Mouse (Mus musculus) kidney, embryonic 16.5 days (tissue): ENCODE measurements around the gene Selenbp1. TPM values are rescaled to one million over a fixed set of nuclear protein-coding genes. Genes with fewer than 3 reads are reported as not detected.
A peak's percentile ranks its signal among the peaks of the same experiment; 100 is the strongest.

Experiments used
- ATAC-seq: fragments of 200-750 bp; cut with Nextera tagmentation; 2 replicates; pipeline ENCODE4 v1.8.0; 2017; ENCODE audit warnings: moderate TSS enrichment; ENCODE audit not compliant: low FRiP score, low TSS enrichment
- H3K27ac ChIP-seq: fragments of 300-500 bp; sonication (generic); 2 replicates; pipeline ENCODE4 v1.5.1; 2014; ENCODE audit warnings: low read length
- H3K27me3 ChIP-seq: fragments of 300-500 bp; sonication (generic); 2 replicates; pipeline ENCODE4 v1.6.1; 2014; ENCODE audit warnings: low read length, control low read depth, mixed read lengths; ENCODE audit not compliant: insufficient read depth
- H3K36me3 ChIP-seq: fragments of 300-500 bp; sonication (generic); 2 replicates; pipeline ENCODE4 v1.6.1; 2014; ENCODE audit warnings: low read length, control low read depth, mixed read lengths; ENCODE audit not compliant: insufficient read depth
- H3K4me1 ChIP-seq: fragments of 300-500 bp; sonication (generic); 2 replicates; pipeline ENCODE4 v1.6.1; 2014; ENCODE audit warnings: low read length, control low read depth, mixed read lengths; ENCODE audit not compliant: insufficient read depth
- H3K4me2 ChIP-seq: fragments of 300-500 bp; sonication (generic); replicated peaks from 2 replicates; pipeline ENCODE4 v1.6.1; 2014; ENCODE audit warnings: low read depth, low read length
- H3K4me3 ChIP-seq: fragments of 300-500 bp; sonication (generic); 2 replicates; pipeline ENCODE4 v1.5.1; 2014; ENCODE audit warnings: mild to moderate bottlenecking, low read length
- H3K9ac ChIP-seq: fragments of 300-500 bp; sonication (generic); replicated peaks from 2 replicates; pipeline ENCODE4 v1.6.1; 2014; ENCODE audit warnings: low read length
- H3K9me3 ChIP-seq: fragments of 300-500 bp; sonication (generic); 2 replicates; pipeline ENCODE4 v1.6.1; 2016; ENCODE audit warnings: low read length, control low read depth
- WGBS: fragments of 180-500 bp; shearing (Covaris S2); extraction: QIAGEN DNeasy Blood & Tissue Kit; methylation state at CpG from one replicate; pipeline ENCODE4 v1.1.7; 2014; 5-methylcytosine and 5-hydroxymethylcytosine counted together
- polyA plus RNA-seq: library from polyadenylated mRNA; unstranded; fragments of >200 nt; fragmentation: Nextera tagmentation; extraction: Ambion mirVana; gene quantifications from 2 replicates; pipeline ENCODE4 v1.2.1, GENCODE M21; 2015

The Selenbp1 gene
- polyA plus RNA-seq, 1 experiment from 2014 or later = 105 TPM

DNA sequence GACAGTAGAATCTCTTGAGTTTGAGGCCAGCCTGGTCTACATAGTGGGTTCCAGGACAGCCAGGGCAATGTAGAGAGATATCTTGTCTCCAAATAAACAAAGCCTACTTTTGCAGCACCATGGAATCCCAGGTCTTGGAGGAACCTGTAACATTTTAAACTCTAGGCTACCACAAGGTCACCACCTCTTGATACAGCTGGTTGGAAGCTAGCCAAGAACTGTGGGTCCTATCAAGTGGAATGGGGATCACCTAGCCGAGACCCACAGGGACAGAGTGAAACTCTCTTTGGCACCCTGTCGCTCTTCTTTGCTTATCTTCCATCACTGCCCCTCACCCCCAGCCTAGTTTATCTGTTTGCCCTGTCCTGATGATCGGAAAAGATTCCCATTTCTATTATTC, 39.7 kb downstream of the Selenbp1 start:
- Histone ChIP-seq H3K4me1 (peaks cover 18% of the 10 kb centered on the region), H3K9me3 (no peaks in the 10 kb centered on the region), H3K4me2 (no peak overlapping the region), H3K27ac (no peak overlapping the region), H3K9ac (no peak overlapping the region), H3K27me3 (no peaks in the 10 kb centered on the region), H3K4me3 (no peak overlapping the region), H3K36me3 (peaks cover 5% of the 10 kb centered on the region; the same call in 1 of the 2 replicates)
- 89% methylated on average over 3 of the region's 3 CpGs for WGBS
- ATAC-seq = no peak

DNA sequence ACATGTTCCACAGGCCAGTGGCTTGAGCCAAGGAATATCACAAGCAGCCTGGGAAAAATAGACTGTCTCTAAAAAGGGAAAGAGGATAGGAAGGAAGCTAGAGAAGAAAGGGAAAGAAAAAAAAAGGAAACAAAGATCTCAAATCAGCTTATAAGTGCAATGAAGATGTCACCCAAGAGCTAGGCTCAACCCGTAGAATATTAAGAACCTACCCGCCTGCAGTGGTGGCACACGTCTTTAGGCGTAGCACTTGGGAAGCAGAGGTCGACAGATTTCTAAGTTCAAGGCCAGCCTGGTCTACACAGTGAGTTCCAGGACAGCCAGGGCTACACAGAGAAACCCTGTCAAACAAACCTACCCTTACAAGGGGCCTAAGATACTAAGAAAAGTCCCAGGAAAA, 40.8 kb downstream of the Selenbp1 start:
- peaks cover 9% of the 10 kb centered on the region for H3K36me3 ChIP-seq
- no peak overlapping the region for H3K4me3 ChIP-seq
- no peak overlapping the region for H3K27ac ChIP-seq
- peaks cover 18% of the 10 kb centered on the region for H3K4me1 ChIP-seq
- WGBS = 77% methylated on average over 5 of the region's 5 CpGs
- H3K9ac ChIP-seq = no peak overlapping the region
- H3K9me3 ChIP-seq = no peaks in the 10 kb centered on the region
- no peak for ATAC-seq
- H3K4me2 ChIP-seq = peak overlapping the region; percentile 58
- no peaks in the 10 kb centered on the region for H3K27me3 ChIP-seq

DNA sequence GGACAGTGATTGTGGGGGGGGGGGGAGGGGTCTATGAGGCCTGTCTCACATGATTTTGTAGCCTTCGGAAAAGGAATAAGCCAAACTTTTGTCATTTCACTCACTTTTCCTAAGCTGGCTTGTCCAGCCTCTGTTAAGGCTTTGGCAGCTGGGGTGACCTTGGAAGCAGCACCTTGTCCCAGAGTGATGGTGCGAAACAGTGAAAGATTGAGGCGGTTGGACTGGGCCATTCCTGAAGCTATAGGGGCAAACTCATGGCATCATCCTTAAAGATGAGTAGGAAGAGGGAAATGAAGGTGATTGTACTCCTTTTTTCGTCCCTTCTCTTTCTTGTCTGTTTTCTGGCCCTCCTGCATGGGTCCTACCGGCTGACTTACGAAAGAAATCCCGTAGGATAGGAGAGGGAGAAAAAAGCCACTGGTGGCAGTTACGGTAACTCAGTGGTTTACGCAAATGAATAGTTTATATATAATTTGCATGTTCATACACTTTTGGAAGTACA, 41.2 kb downstream of the Selenbp1 start:
- Histone ChIP-seq H3K27me3 (no peaks in the 10 kb centered on the region), H3K4me3 (peak overlapping the region; percentile 93), H3K4me2 (peak overlapping the region; percentile 58), H3K27ac (peak overlapping the region; percentile 31), H3K9ac (peak overlapping the region; percentile 94), H3K36me3 (peaks cover 9% of the 10 kb centered on the region), H3K4me1 (peaks cover 18% of the 10 kb centered on the region), H3K9me3 (no peaks in the 10 kb centered on the region)
- peak; percentile 42; the same call in 1 of the 2 replicates for ATAC-seq
- WGBS = 21% methylated on average over 9 of the region's 9 CpGs

DNA sequence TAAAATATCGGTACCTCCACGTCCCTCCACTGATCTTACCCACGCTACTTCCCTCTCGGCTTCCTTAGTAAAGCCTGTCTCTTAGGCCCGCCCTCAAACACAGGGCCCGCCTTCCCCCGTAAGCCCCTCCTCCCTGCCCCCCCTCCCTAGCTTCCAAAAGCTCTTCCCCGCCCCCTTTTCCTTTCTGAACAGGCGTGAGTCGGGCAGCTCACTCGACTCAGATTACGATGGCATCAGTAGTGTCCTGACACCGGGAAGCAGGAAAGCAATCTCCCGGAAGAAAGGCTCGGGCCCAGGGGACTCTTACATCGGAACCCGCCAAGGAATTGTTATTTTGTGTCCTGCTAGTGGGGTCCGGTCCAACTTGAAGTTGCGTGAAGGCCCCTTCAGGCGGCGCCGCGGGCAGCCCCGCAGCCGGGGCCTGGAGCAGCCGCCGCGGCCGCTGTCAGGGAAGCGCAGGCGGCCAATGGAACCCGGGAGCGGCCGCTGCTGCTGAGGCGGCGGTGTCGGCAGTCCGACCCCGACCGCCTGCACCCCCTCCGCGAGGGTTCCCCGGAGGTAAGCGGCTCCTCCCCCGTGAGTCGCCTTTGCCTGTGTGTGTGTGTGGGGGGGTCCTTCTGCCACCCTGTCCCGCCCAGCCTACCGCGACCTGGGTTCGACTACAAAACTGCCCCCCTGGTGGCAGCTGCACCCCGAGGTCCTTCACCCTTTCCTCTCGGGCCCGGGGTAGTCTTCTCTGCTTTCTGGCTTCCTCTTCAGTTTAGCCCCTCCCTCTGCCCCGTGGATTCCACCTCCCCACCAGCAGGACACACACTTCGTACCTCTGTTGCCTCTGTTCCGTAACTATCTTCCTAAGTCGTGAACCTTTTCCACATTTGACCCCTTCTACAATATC, 41.9 kb downstream of the Selenbp1 start, which contains the start of gene Pi4kb:
Pi4kb (plus strand) TSS at position 204 of the 895 bp plus-strand sequence.
- peaks cover 11% of the 10 kb centered on the region for H3K36me3 ChIP-seq
- H3K4me1 ChIP-seq = peaks cover 18% of the 10 kb centered on the region
- ATAC-seq = peak; percentile 93
- peak within 1 kb of the TSS; percentile 96 for H3K27ac ChIP-seq
- under 1% methylated on average over 57 of the region's 57 CpGs for WGBS
- peak within 1 kb of the TSS; percentile 93 for H3K4me3 ChIP-seq
- H3K27me3 ChIP-seq = no peaks in the 10 kb centered on the region
- H3K9me3 ChIP-seq = no peaks in the 10 kb centered on the region
- peak within 1 kb of the TSS; percentile 94 for H3K9ac ChIP-seq
- H3K4me2 ChIP-seq = peak within 1 kb of the TSS; percentile 58

DNA sequence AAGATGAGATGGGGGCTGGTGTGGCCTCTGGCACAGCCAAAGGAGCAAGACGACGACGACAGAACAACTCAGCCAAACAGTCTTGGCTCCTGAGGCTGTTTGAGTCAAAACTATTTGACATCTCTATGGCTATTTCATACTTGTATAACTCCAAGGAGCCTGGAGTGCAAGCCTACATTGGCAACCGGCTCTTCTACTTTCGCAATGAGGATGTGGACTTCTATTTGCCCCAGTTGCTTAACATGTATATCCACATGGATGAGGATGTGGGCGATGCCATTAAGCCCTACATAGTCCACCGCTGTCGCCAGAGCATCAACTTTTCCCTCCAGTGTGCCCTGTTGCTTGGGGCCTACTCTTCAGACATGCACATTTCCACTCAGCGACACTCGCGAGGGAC, 51.5 kb downstream of the Selenbp1 start:
- Histone ChIP-seq H3K9ac (no peak overlapping the region), H3K4me3 (no peak overlapping the region), H3K36me3 (peaks cover 24% of the 10 kb centered on the region), H3K27me3 (no peaks in the 10 kb centered on the region), H3K4me2 (no peak overlapping the region), H3K9me3 (no peaks in the 10 kb centered on the region), H3K4me1 (peaks cover 16% of the 10 kb centered on the region), H3K27ac (no peak overlapping the region)
- no peak for ATAC-seq
- whole genome bisulfite sequencing = 96% methylated on average over 11 of the region's 11 CpGs

DNA sequence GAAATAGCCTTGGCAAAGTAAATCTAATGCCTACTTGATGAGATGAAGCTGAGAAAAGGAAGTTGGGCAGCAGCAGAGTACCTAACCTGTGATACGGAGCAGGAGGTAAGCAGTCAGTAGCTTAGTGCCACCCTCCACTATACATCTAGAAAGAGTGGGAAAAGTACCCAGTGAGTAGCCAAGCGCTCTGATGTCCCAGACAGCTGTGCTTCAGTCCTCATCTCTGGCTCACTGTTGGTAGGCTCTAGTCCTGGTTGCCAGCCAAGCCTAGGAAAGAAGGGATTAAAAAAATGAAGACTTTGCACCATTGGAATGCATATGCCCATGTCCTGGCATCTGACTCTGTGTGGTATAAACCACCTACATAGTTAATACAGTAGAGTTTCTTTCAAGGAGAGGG, 52.7 kb downstream of the Selenbp1 start:
- peaks cover 21% of the 10 kb centered on the region for H3K4me1 ChIP-seq
- H3K4me2 ChIP-seq = no peak overlapping the region
- 89% methylated on average over 2 of the region's 2 CpGs for WGBS
- no peaks in the 10 kb centered on the region for H3K9me3 ChIP-seq
- no peak overlapping the region for H3K4me3 ChIP-seq
- H3K27ac ChIP-seq = no peak overlapping the region
- H3K36me3 ChIP-seq = peaks cover 23% of the 10 kb centered on the region
- H3K9ac ChIP-seq = no peak overlapping the region
- no peaks in the 10 kb centered on the region for H3K27me3 ChIP-seq
- ATAC-seq = no peak

DNA sequence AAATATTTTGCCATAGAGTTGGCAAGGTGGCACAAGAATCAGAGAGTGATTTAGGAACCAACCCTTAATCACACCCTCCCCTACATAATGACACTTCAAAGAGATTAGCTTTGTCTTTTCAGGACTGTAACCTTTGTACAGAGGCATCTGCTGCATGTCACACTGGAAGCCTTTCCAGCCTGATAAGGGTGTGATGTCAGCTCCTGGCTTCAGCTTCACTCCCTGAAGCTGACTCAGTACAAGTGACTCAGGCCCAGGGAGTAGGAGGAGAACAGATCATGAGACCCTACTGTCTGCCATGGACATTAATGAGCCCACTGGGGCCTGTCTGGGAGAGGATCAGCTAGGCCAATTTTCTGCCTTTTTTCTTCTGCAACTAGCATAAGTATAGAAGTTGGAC, 54.7 kb downstream of the Selenbp1 start:
- Histone ChIP-seq H3K4me1 (peaks cover 21% of the 10 kb centered on the region), H3K27ac (no peak overlapping the region), H3K36me3 (peaks cover 23% of the 10 kb centered on the region), H3K9me3 (no peaks in the 10 kb centered on the region), H3K27me3 (no peaks in the 10 kb centered on the region), H3K4me3 (no peak overlapping the region), H3K4me2 (no peak overlapping the region), H3K9ac (no peak overlapping the region)
- no peak; the same call in 1 of the 2 replicates for ATAC-seq

DNA sequence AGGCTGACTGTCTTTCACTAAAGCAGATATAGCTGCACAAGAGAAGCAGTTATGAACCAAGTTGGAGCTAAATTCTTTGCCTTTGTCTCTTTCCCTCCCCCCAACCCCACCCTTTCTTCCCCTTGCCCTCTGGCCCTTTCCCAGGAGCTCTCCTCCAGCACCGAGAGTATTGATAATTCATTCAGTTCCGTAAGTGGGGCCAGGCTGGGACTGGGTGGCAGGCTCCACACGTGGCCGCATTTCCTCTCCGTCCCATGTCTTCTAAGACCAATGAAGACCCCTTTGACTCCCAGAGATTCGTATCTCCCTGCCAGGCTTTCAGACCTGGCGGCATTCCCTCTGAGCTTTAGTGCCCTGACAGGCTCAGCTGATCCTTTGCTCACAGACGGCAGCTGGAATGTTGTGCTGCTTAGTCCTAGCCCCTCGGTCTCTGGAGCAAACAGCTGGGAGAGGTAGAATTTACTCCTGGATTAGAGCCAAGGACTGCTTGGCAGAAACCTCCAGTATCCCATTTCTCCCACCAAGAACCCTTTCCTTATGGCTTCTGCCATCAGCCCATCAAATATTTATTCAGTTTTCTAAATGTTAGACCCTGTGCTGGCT, 56.4 kb downstream of the Selenbp1 start:
- Histone ChIP-seq H3K27ac (peak overlapping the region; percentile 10; the same call in 1 of the 2 replicates), H3K9me3 (no peaks in the 10 kb centered on the region), H3K27me3 (no peaks in the 10 kb centered on the region), H3K4me3 (no peak overlapping the region), H3K36me3 (peaks cover 34% of the 10 kb centered on the region), H3K4me2 (no peak overlapping the region), H3K4me1 (peaks cover 21% of the 10 kb centered on the region), H3K9ac (no peak overlapping the region)
- ATAC-seq = no peak
- 29% methylated on average over 9 of the region's 9 CpGs for whole genome bisulfite sequencing
